8 mouse cellular contexts compared by ENCODE assay signal in the genomic region with DNA sequence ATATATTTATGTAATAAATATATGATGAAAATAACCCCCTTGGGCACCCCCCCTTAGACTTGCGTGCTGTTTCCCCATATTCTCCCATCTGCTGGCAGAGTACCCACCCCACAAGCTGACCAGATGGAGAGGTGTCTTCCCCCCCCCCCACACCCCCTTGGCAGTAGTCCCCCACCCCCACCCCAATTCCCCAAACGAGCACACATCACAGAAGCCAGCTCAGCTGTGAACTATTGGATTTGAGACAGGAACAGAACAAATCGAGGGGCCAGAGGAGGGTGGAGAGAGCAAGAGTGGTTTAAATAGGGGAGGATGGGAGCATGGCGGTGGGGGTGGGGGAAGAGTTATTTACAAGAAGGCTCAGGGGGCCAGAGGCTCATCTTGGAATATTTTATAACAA. TPM values are rescaled to one million over a fixed set of nuclear protein-coding genes. Genes with fewer than 3 reads are reported as not detected.
DNase-seq lines count a peak whose midpoint lies in the region; ATAC-seq and TF ChIP-seq lines count a peak whose summit lies in the region.

No protein-coding gene starts in this region.

- H3K4me3 ChIP-seq in heart, adult 2 months = no peak overlapping the region
- no peak overlapping the region for H3K4me3 ChIP-seq in MEL (ENCODE audit: control insufficient read depth in 1 of 2, insufficient read depth in 1 of 2, low read depth in 2 of 2, low read length in 2 of 2)
- H3K4me3 ChIP-seq in heart, embryonic 15.5 days = peak overlapping the region; percentile 42
- H3K4me3 ChIP-seq in liver, embryonic 15.5 days (replicated peaks) = peak overlapping the region; percentile 54
- H3K4me3 ChIP-seq in thymus, adult 2 months (ENCODE audit: control insufficient read depth, insufficient read depth, low read length) = no peak overlapping the region

- no peak for TF ChIP-seq EP300 in heart, adult 2 months (IDR thresholded peaks at IDR 0.05; ENCODE audit: insufficient read depth, low read depth, low read length)
- TF ChIP-seq EP300 in MEL (IDR thresholded peaks at IDR 0.05; ENCODE audit: low read depth in 1 of 2, low read length in 2 of 2) = no peak

- no peaks in the 10 kb centered on the region for H3K27me3 ChIP-seq in heart, adult 2 months (ENCODE audit: control insufficient read depth, insufficient read depth, low read length)
- no peaks in the 10 kb centered on the region for H3K27me3 ChIP-seq in MEL (ENCODE audit: control insufficient read depth in 1 of 2, insufficient read depth in 2 of 2, low read length in 2 of 2)
- no peaks in the 10 kb centered on the region for H3K27me3 ChIP-seq in heart, embryonic 15.5 days
- H3K27me3 ChIP-seq in liver, embryonic 15.5 days = no peaks in the 10 kb centered on the region
- no peaks in the 10 kb centered on the region for H3K27me3 ChIP-seq in thymus, adult 2 months (ENCODE audit: control insufficient read depth, insufficient read depth, low read length)

- no peak overlapping the region for H3K9ac ChIP-seq in heart, adult 2 months (ENCODE audit: low read depth, low read length)
- peak overlapping the region; percentile 43 for H3K9ac ChIP-seq in MEL (ENCODE audit: control insufficient read depth, low read depth, low read length, poor library complexity, severe bottlenecking)
- peak overlapping the region; percentile 53 for H3K9ac ChIP-seq in heart, embryonic 15.5 days
- H3K9ac ChIP-seq in liver, embryonic 15.5 days = peak overlapping the region; percentile 65

- no peak for TF ChIP-seq POLR2A in heart, adult 2 months (IDR thresholded peaks at IDR 0.05; ENCODE audit: insufficient read depth, low read depth, low read length)
- TF ChIP-seq POLR2A in MEL (IDR thresholded peaks at IDR 0.05; ENCODE audit: control insufficient read depth in 1 of 2, insufficient read depth in 1 of 2, low read depth in 1 of 2, low read length in 2 of 2, poor library complexity in 1 of 2) = no peak
- TF ChIP-seq POLR2A in thymus, adult 2 months (IDR thresholded peaks at IDR 0.05; ENCODE audit: control insufficient read depth, extremely low read depth, insufficient read depth, low read length, poor library complexity) = no peak

- peaks cover 41% of the 10 kb centered on the region for H3K36me3 ChIP-seq in heart, adult 2 months (ENCODE audit: control insufficient read depth, insufficient read depth, low read length)
- H3K36me3 ChIP-seq in MEL (ENCODE audit: control insufficient read depth in 1 of 2, insufficient read depth in 2 of 2, low read length in 2 of 2) = peaks cover 0 to 53% of the 10 kb centered on the region in 2 experiments; a peak in 2 of 4 replicates
- peaks cover 46% of the 10 kb centered on the region for H3K36me3 ChIP-seq in heart, embryonic 15.5 days
- peaks cover 45% of the 10 kb centered on the region for H3K36me3 ChIP-seq in liver, embryonic 15.5 days (replicated peaks)
- H3K36me3 ChIP-seq in thymus, adult 2 months (ENCODE audit: control insufficient read depth, insufficient read depth, low read length) = no peaks in the 10 kb centered on the region

- no peak for DNase-seq in heart, adult 2 months
- no peak for DNase-seq in heart, adult 18-20 months
- no peak for DNase-seq in MEL (ENCODE audit: low read depth, low spot score)
- DNase-seq in embryo, embryonic 10 days (ENCODE audit: low spot score) = no peak
- no peak for DNase-seq in thymus, adult 2 months
- no peak for DNase-seq in spleen, postnatal 36 days (ENCODE audit: low spot score in 2 of 2)

- no peak for TF ChIP-seq CTCF in heart, adult 2 months (IDR thresholded peaks at IDR 0.05)
- TF ChIP-seq CTCF in MEL (IDR thresholded peaks at IDR 0.05 in 2 of 3, conservative IDR thresholded peaks at IDR 0.05 in 1 of 3; ENCODE audit: control insufficient read depth in 1 of 3, insufficient read depth in 1 of 3, low read depth in 2 of 3, low read length in 3 of 3, poor library complexity in 1 of 3, severe bottlenecking in 1 of 3) = no peak
- no peak for TF ChIP-seq CTCF in thymus, adult 2 months (IDR thresholded peaks at IDR 0.05; ENCODE audit: borderline replicate concordance, control insufficient read depth, extremely low read depth, insufficient read depth, low read length, poor library complexity)

- H3K4me2 ChIP-seq in heart, embryonic 15.5 days = peak overlapping the region; percentile 61
- peak overlapping the region; percentile 87 for H3K4me2 ChIP-seq in liver, embryonic 15.5 days

- H3K27ac ChIP-seq in heart, adult 2 months = peak overlapping the region; percentile 100
- no peak overlapping the region for H3K27ac ChIP-seq in MEL (ENCODE audit: control insufficient read depth, low read depth, low read length)
- peak overlapping the region; percentile 95 for H3K27ac ChIP-seq in heart, embryonic 15.5 days
- H3K27ac ChIP-seq in liver, embryonic 15.5 days (replicated peaks) = peak overlapping the region; percentile 92
- no peak overlapping the region for H3K27ac ChIP-seq in thymus, adult 2 months (ENCODE audit: control insufficient read depth, insufficient read depth, low read length)

- TF ChIP-seq RAD21 in MEL (IDR thresholded peaks at IDR 0.05; ENCODE audit: low read depth, low read length) = no peak

- H3K4me1 ChIP-seq in heart, adult 2 months (ENCODE audit: control insufficient read depth, insufficient read depth, low read length) = peaks cover 28% of the 10 kb centered on the region
- peaks cover 33 to 59% of the 10 kb centered on the region in 2 experiments for H3K4me1 ChIP-seq in MEL (ENCODE audit: control insufficient read depth in 1 of 2, insufficient read depth in 2 of 2, low read length in 2 of 2)
- H3K4me1 ChIP-seq in heart, embryonic 15.5 days (replicated peaks) = peaks cover 94% of the 10 kb centered on the region
- H3K4me1 ChIP-seq in liver, embryonic 15.5 days (replicated peaks) = peaks cover 98% of the 10 kb centered on the region
- H3K4me1 ChIP-seq in thymus, adult 2 months (replicated peaks; ENCODE audit: control insufficient read depth, insufficient read depth, low read length) = peaks cover 29% of the 10 kb centered on the region

- 24% methylated on average over 4 of the region's 4 CpGs for WGBS in heart, adult 2 months
- WGBS in heart, embryonic 15.5 days = 13% methylated on average over 4 of the region's 4 CpGs
- 16% methylated on average over 4 of the region's 4 CpGs for WGBS in liver, embryonic 15.5 days (ENCODE audit: insufficient replicate concordance)
- 79% methylated on average over 4 of the region's 4 CpGs for WGBS in thymus, adult 2 months

- ATAC-seq in heart, embryonic 15.5 days (replicated peaks; ENCODE audit: insufficient number of reproducible peaks, insufficient read depth, low FRiP score, low read depth) = no peak
- no peak for ATAC-seq in liver, embryonic 15.5 days (ENCODE audit: insufficient read depth)

- no peaks in the 10 kb centered on the region for H3K9me3 ChIP-seq in MEL (replicated peaks; ENCODE audit: insufficient read depth, low read length)
- no peaks in the 10 kb centered on the region for H3K9me3 ChIP-seq in heart, embryonic 15.5 days (replicated peaks)
- H3K9me3 ChIP-seq in liver, embryonic 15.5 days (replicated peaks) = no peaks in the 10 kb centered on the region

- no peaks in the 10 kb centered on the region for H3K79me2 ChIP-seq in heart, adult 2 months (replicated peaks; ENCODE audit: control insufficient read depth, insufficient read depth, low read length)
- no peaks in the 10 kb centered on the region; the same call in 1 of the 2 replicates for H3K79me2 ChIP-seq in MEL (ENCODE audit: control insufficient read depth, insufficient read depth, low read length, poor library complexity)

- intact Hi-C loops in heart, adult 2 months (cut with DNase I) = loop anchor here (2.0 kb wide), 1 partner anchor 17 kb away; no protein-coding TSS in a partner anchor

RNA-seq across cellular contexts. Expression of a gene that starts 7.4 kb away (rescaled TPM):
- total RNA-seq in heart, adult 2 months (2021) = 100 to 1,000 TPM in 1 of 2 experiments, 10 to 100 TPM in 1; 35.5 to 111 TPM
- 190 and 208 TPM in 2 replicates for polyA plus RNA-seq in heart, adult 2 months (2012; rRNA removed)
- total RNA-seq in heart, adult 18-20 months (2021) = 10 to 100 TPM; 54.2 to 67.6 TPM
- total RNA-seq in MEL (2012; rRNA removed) = 1.9 and 2.0 TPM in 2 replicates
- 1 to 10 TPM in 1 of 2 experiments, not detected in 1; 5.6 TPM for polyA plus RNA-seq in MEL (2012; ENCODE audit: insufficient read depth in 1 of 2, insufficient read length in 2 of 2, low read depth in 1 of 2, low replicate concordance in 2 of 2, missing spikeins in 1 of 2)
- polyA plus RNA-seq in heart, embryonic 15.5 days (2015; fragmentation: Nextera tagmentation; extraction: Ambion mirVana) = 7.0 and 7.5 TPM in 2 replicates
- polyA plus RNA-seq in liver, embryonic 15.5 days (2015; fragmentation: Nextera tagmentation; extraction: Ambion mirVana) = 0.63 and 0.85 TPM in 2 replicates
- 34.4 and 37.7 TPM in 2 replicates for polyA plus RNA-seq in thymus, adult 2 months (2012; rRNA removed)

RNA-seq across cellular contexts. Expression of a gene that starts 27.3 kb away (rescaled TPM):
- 100 to 1,000 TPM; 103 to 105 TPM for total RNA-seq in heart, adult 2 months (2021)
- 89.4 and 104 TPM in 2 replicates for polyA plus RNA-seq in heart, adult 2 months (2012; rRNA removed)
- 100 to 1,000 TPM in 1 of 2 experiments, 10 to 100 TPM in 1; 99.7 to 103 TPM for total RNA-seq in heart, adult 18-20 months (2021)
- total RNA-seq in MEL (2012; rRNA removed) = 22.0 and 29.6 TPM in 2 replicates
- polyA plus RNA-seq in MEL (2012; ENCODE audit: insufficient read depth in 1 of 2, insufficient read length in 2 of 2, low read depth in 1 of 2, low replicate concordance in 2 of 2, missing spikeins in 1 of 2) = 10 to 100 TPM in 1 of 2 experiments, not detected in 1; 50.9 TPM
- polyA plus RNA-seq in heart, embryonic 15.5 days (2015; fragmentation: Nextera tagmentation; extraction: Ambion mirVana) = 34.8 and 39.5 TPM in 2 replicates
- 7.2 and 7.6 TPM in 2 replicates for polyA plus RNA-seq in liver, embryonic 15.5 days (2015; fragmentation: Nextera tagmentation; extraction: Ambion mirVana)
- polyA plus RNA-seq in thymus, adult 2 months (2012; rRNA removed) = 36.8 and 41.5 TPM in 2 replicates

RNA-seq across cellular contexts. Expression of a gene that starts 27.6 kb away (rescaled TPM):
- 10 to 100 TPM; 68.9 to 75.3 TPM for total RNA-seq in heart, adult 2 months (2021)
- polyA plus RNA-seq in heart, adult 2 months (2012; rRNA removed) = 21.9 and 44.4 TPM in 2 replicates
- 10 to 100 TPM; 71.7 to 73.3 TPM for total RNA-seq in heart, adult 18-20 months (2021)
- total RNA-seq in MEL (2012; rRNA removed) = 35.0 and 37.1 TPM in 2 replicates
- polyA plus RNA-seq in MEL (2012; ENCODE audit: insufficient read depth in 1 of 2, insufficient read length in 2 of 2, low read depth in 1 of 2, low replicate concordance in 2 of 2, missing spikeins in 1 of 2) = 10 to 100 TPM in 1 of 2 experiments, not detected in 1; 49.4 TPM
- 15.5 and 17.2 TPM in 2 replicates for polyA plus RNA-seq in heart, embryonic 15.5 days (2015; fragmentation: Nextera tagmentation; extraction: Ambion mirVana)
- polyA plus RNA-seq in liver, embryonic 15.5 days (2015; fragmentation: Nextera tagmentation; extraction: Ambion mirVana) = 5.2 and 5.8 TPM in 2 replicates
- 50.3 and 66.0 TPM in 2 replicates for polyA plus RNA-seq in thymus, adult 2 months (2012; rRNA removed)

RNA-seq across cellular contexts. Expression of a gene that starts 37.0 kb away (rescaled TPM):
- 10 to 100 TPM; 18.7 to 20.7 TPM for total RNA-seq in heart, adult 2 months (2021)
- 17.5 and 25.2 TPM in 2 replicates for polyA plus RNA-seq in heart, adult 2 months (2012; rRNA removed)
- 10 to 100 TPM; 17.2 to 19.3 TPM for total RNA-seq in heart, adult 18-20 months (2021)
- 18.2 and 20.9 TPM in 2 replicates for total RNA-seq in MEL (2012; rRNA removed)
- polyA plus RNA-seq in MEL (2012; ENCODE audit: insufficient read depth in 1 of 2, insufficient read length in 2 of 2, low read depth in 1 of 2, low replicate concordance in 2 of 2, missing spikeins in 1 of 2) = 10 to 100 TPM; 58.6 to 61.0 TPM
- 21.3 and 27.6 TPM in 2 replicates for polyA plus RNA-seq in heart, embryonic 15.5 days (2015; fragmentation: Nextera tagmentation; extraction: Ambion mirVana)
- 14.4 and 16.2 TPM in 2 replicates for polyA plus RNA-seq in liver, embryonic 15.5 days (2015; fragmentation: Nextera tagmentation; extraction: Ambion mirVana)
- polyA plus RNA-seq in thymus, adult 2 months (2012; rRNA removed) = 66.5 and 72.2 TPM in 2 replicates

RNA-seq across cellular contexts. Expression of a gene that starts 38.5 kb away (rescaled TPM):
- total RNA-seq in heart, adult 2 months (2021) = 10 to 100 TPM; 41.6 to 48.1 TPM
- polyA plus RNA-seq in heart, adult 2 months (2012; rRNA removed) = 54.5 and 65.2 TPM in 2 replicates
- total RNA-seq in heart, adult 18-20 months (2021) = 10 to 100 TPM; 42.0 to 44.2 TPM
- total RNA-seq in MEL (2012; rRNA removed) = 37.5 and 41.4 TPM in 2 replicates
- 10 to 100 TPM in 1 of 2 experiments, not detected in 1; 89.8 TPM for polyA plus RNA-seq in MEL (2012; ENCODE audit: insufficient read depth in 1 of 2, insufficient read length in 2 of 2, low read depth in 1 of 2, low replicate concordance in 2 of 2, missing spikeins in 1 of 2)
- polyA plus RNA-seq in heart, embryonic 15.5 days (2015; fragmentation: Nextera tagmentation; extraction: Ambion mirVana) = 33.5 and 43.0 TPM in 2 replicates
- polyA plus RNA-seq in liver, embryonic 15.5 days (2015; fragmentation: Nextera tagmentation; extraction: Ambion mirVana) = 24.2 and 27.7 TPM in 2 replicates
- 179 and 196 TPM in 2 replicates for polyA plus RNA-seq in thymus, adult 2 months (2012; rRNA removed)

Comparison
In these comparisons a context has a peak if more than half of its experiments do, and no peak if none do; other contexts are left out.
1. H3K4me3 ChIP-seq: peak in heart, embryonic 15.5 days (single experiment) and liver, embryonic 15.5 days (single experiment); none in heart, adult 2 months (single experiment), MEL (0 of 2) and thymus, adult 2 months (single experiment).
2. H3K27ac ChIP-seq: peak in heart, adult 2 months (single experiment), heart, embryonic 15.5 days (single experiment) and liver, embryonic 15.5 days (single experiment); none in MEL (single experiment) and thymus, adult 2 months (single experiment).